Mouse (Mus musculus): ENCODE data around the gene Slc35a5. TPM values are rescaled to one million over a fixed set of nuclear protein-coding genes. Genes with fewer than 3 reads are reported as not detected.

Gene Slc35a5
- polyA plus RNA-seq, 1 experiment from 2014 or later = 12.8 TPM

DNA sequence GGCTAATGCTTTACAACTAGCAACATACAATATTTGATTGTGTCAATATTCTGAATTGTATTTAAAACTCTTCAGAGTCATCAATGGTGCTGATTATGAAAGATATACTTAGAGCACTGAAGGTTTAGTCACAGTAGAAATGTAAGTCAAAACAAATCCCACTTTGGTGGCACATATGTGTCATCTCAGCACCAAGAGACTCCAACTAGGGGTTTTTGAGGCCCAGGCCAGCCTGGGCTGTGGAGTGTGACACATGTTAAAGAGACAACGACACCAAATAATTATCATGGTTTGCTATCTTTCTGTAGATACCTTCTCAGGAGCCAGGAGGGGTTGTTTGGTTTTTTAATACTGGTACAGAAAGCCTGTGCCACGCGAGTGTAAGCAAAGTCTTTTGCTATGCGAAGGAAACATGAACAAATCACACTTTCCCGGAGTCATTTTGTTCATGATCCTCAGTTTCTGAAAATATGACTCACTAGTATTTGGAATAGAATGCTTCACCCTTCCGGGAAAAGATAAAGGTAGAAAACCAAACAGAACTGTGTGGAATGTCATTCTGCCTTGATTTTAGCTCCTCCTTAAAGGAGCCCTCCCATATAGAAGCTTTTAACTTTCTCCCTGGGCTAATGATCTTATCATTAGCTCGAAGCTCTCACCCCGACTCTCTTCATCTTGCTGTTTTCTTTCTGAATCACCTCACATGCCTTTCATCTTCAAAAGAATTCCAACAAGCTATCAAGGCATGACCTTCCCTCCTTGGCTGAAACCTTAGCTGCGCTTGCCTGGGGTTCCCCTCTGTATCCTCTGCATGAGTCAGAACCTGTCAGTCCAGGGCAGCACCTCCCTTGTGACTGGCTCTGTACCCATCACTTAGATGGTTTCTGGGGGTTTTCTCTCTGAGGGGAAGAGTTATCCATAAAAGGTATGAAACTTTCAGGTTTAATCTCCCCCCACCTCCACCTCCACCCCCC, 34.0 kb downstream of the Slc35a5 start:
- no peak overlapping the region for H3K9ac ChIP-seq (ENCODE audit: low read length)
- WGBS = 39% methylated on average over 9 of the region's 9 CpGs
- TF ChIP-seq EP300 (optimal IDR thresholded peaks at IDR 0.05) (no peak), CTCF (IDR thresholded peaks at IDR 0.05; ENCODE audit: low read depth) (no peak)
- no peak overlapping the region for H3K4me3 ChIP-seq (ENCODE audit: low read depth, low read length)
- H3K27ac ChIP-seq (replicated peaks) = no peak overlapping the region; the same call in 1 of the 2 replicates
- peak; percentile 90 for ATAC-seq (ENCODE audit: low FRiP score, low TSS enrichment)
- no peak overlapping the region for H3K4me2 ChIP-seq (replicated peaks; ENCODE audit: low read depth)
- no peaks in the 10 kb centered on the region for H3K4me1 ChIP-seq (replicated peaks; ENCODE audit: control insufficient read depth, insufficient read depth)
- H3K9me3 ChIP-seq (ENCODE audit: control insufficient read depth, low read length) = no peaks in the 10 kb centered on the region
- H3K27me3 ChIP-seq (ENCODE audit: control insufficient read depth, insufficient read depth, low read length) = no peaks in the 10 kb centered on the region
- peak; percentile 22 for DNase-seq (ENCODE audit: low spot score)
- H3K36me3 ChIP-seq (ENCODE audit: control insufficient read depth, insufficient read depth, low read length) = no peaks in the 10 kb centered on the region

DNA sequence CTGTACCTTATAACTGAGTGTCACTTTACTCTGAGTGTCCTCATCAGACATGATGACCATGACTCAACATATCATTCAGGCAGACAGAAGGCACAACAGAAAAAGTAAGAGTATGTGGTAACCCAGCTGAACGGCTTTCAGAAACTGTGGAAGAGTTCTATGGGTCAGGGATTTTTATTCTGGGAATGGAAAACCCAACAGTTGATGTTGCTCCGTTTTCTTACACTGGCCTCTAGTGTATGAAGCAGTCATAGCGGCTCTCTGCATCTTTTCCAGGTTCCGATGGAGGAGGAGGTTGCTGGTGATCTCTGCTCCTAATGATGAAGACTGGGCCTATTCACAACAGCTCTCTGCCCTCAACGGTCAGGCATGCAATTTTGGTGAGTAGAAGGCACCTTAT, 35.9 kb downstream of the Slc35a5 start:
- H3K36me3 ChIP-seq (ENCODE audit: control insufficient read depth, insufficient read depth, low read length) = 0 out of 2 replicates have a peak, but pooled peaks cover 2% of the 10 kb centered on the region
- no peak overlapping the region for H3K9ac ChIP-seq (ENCODE audit: low read length)
- H3K4me1 ChIP-seq (replicated peaks; ENCODE audit: control insufficient read depth, insufficient read depth) = no peaks in the 10 kb centered on the region
- H3K9me3 ChIP-seq (ENCODE audit: control insufficient read depth, low read length) = no peaks in the 10 kb centered on the region
- H3K4me2 ChIP-seq (replicated peaks; ENCODE audit: low read depth) = no peak overlapping the region
- no peak overlapping the region for H3K4me3 ChIP-seq (ENCODE audit: low read depth, low read length)
- DNase-seq (ENCODE audit: low spot score) (no peak), ATAC-seq (ENCODE audit: low FRiP score, low TSS enrichment) (no peak)
- TF ChIP-seq CTCF (IDR thresholded peaks at IDR 0.05; ENCODE audit: low read depth) = peak; percentile 71
- no peak for TF ChIP-seq EP300 (optimal IDR thresholded peaks at IDR 0.05)
- H3K27me3 ChIP-seq (ENCODE audit: control insufficient read depth, insufficient read depth, low read length) = no peaks in the 10 kb centered on the region
- WGBS = 70% methylated on average over 5 of the region's 5 CpGs
- no peak overlapping the region for H3K27ac ChIP-seq (replicated peaks)

DNA sequence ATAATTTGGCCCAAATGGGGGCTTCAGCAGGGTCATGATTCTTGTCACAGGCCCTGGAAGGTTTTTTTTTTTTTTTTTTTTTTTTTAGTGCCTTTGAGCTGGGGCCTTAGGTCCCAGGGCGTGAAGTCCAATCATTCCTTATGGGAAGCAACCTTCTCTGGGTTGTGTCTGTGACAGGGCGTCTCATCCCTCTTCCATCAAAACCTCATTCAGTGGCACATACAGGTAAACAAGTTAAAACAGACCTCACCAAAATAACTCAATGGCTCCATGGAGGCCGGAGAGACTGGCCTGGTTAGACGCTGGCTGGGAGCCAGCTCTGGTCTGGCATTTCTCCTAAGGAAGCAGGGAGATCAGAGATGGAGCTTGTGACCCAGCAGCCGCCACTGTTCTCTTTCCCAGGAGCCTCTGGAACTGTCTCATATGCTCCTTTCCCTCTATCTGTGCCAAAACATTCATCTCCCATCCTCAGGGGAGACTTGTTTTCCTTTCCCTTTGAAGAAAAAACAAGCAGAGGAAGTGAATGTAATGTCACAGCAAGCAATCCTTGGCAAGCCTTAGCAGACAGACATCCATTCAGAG, 37.6 kb downstream of the Slc35a5 start:
- WGBS = 47% methylated on average over 5 of the region's 5 CpGs
- peak; percentile 22 for DNase-seq (ENCODE audit: low spot score)

DNA sequence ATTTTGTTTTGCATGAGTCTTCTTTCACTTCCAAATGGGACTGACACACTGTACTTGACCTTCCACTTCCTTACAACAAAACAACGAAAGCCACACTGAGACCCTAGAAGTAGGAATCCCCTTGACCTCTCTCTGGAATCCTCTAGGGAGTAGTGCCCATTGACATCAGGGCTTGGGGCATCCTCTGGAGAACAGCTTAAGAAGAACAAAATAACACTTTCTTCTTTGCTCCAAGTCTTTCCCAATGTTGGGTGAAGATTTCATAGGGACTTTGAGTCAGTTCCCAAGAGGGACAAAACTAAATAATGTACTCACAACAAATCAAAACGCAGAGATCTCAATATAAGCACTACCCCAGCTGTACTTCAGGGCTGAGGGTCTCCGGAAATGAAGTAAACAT, 39.7 kb downstream of the Slc35a5 start:
- Histone ChIP-seq H3K4me3 (ENCODE audit: low read depth, low read length) (no peak overlapping the region), H3K36me3 (ENCODE audit: control insufficient read depth, insufficient read depth, low read length) (0 out of 2 replicates have a peak, but pooled peaks cover 2% of the 10 kb centered on the region), H3K27me3 (ENCODE audit: control insufficient read depth, insufficient read depth, low read length) (no peaks in the 10 kb centered on the region), H3K9ac (ENCODE audit: low read length) (no peak overlapping the region), H3K27ac (replicated peaks) (no peak overlapping the region), H3K4me2 (replicated peaks; ENCODE audit: low read depth) (no peak overlapping the region), H3K4me1 (replicated peaks; ENCODE audit: control insufficient read depth, insufficient read depth) (no peaks in the 10 kb centered on the region), H3K9me3 (ENCODE audit: control insufficient read depth, low read length) (no peaks in the 10 kb centered on the region)
- ATAC-seq (ENCODE audit: low FRiP score, low TSS enrichment) (no peak), DNase-seq (ENCODE audit: low spot score) (no peak)
- WGBS = 62% methylated on average over 3 of the region's 3 CpGs
- TF ChIP-seq EP300 (optimal IDR thresholded peaks at IDR 0.05) = no peak
- no peak for TF ChIP-seq CTCF (IDR thresholded peaks at IDR 0.05; ENCODE audit: low read depth)

More for the DNA sequence above, 37.6 kb downstream of the Slc35a5 start:
- Histone ChIP-seq H3K4me3 (ENCODE audit: low read depth, low read length) (no peak overlapping the region), H3K27ac (replicated peaks) (no peak overlapping the region), H3K9me3 (ENCODE audit: control insufficient read depth, low read length) (no peaks in the 10 kb centered on the region), H3K9ac (ENCODE audit: low read length) (no peak overlapping the region), H3K36me3 (ENCODE audit: control insufficient read depth, insufficient read depth, low read length) (0 out of 2 replicates have a peak, but pooled peaks cover 2% of the 10 kb centered on the region), H3K4me2 (replicated peaks; ENCODE audit: low read depth) (no peak overlapping the region), H3K4me1 (replicated peaks; ENCODE audit: control insufficient read depth, insufficient read depth) (no peaks in the 10 kb centered on the region), H3K27me3 (ENCODE audit: control insufficient read depth, insufficient read depth, low read length) (no peaks in the 10 kb centered on the region)
- ATAC-seq (ENCODE audit: low FRiP score, low TSS enrichment) = no peak
- TF ChIP-seq CTCF (IDR thresholded peaks at IDR 0.05; ENCODE audit: low read depth) = no peak
- no peak for TF ChIP-seq EP300 (optimal IDR thresholded peaks at IDR 0.05)

DNA sequence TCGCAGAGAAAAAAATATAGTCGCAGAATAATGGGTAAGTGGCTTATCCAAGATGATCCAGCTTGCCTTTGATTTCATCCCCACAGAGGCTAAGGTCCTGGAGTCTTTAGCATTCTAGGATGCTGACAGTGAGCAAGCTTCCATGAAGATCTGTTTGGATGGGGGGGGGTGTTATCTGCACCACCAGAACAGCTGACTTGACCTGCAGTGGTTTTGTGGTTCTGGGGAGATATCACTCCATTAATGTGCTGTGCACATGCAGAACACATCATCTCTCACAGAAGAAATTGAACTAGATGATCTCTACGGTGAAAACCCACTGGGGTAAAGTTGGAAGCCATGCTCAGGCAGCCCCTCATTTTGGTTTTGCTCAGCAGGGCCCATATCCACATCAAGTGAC, 41.3 kb downstream of the Slc35a5 start:
- Histone ChIP-seq H3K27me3 (ENCODE audit: control insufficient read depth, insufficient read depth, low read length) (no peaks in the 10 kb centered on the region), H3K4me1 (replicated peaks; ENCODE audit: control insufficient read depth, insufficient read depth) (no peaks in the 10 kb centered on the region), H3K4me2 (replicated peaks; ENCODE audit: low read depth) (no peak overlapping the region), H3K9ac (ENCODE audit: low read length) (no peak overlapping the region), H3K27ac (replicated peaks) (no peak overlapping the region), H3K36me3 (ENCODE audit: control insufficient read depth, insufficient read depth, low read length) (0 out of 2 replicates have a peak, but pooled peaks cover 2% of the 10 kb centered on the region), H3K4me3 (ENCODE audit: low read depth, low read length) (no peak overlapping the region), H3K9me3 (ENCODE audit: control insufficient read depth, low read length) (no peaks in the 10 kb centered on the region)
- DNase-seq (ENCODE audit: low spot score) (no peak), ATAC-seq (ENCODE audit: low FRiP score, low TSS enrichment) (no peak)
- WGBS = 92% methylated on average over 3 of the region's 3 CpGs
- no peak for TF ChIP-seq CTCF (IDR thresholded peaks at IDR 0.05; ENCODE audit: low read depth)
- TF ChIP-seq EP300 (optimal IDR thresholded peaks at IDR 0.05) = no peak

Measured in stomach, postnatal 0 days (tissue).